Mouse (Mus musculus): Measurements from ENCODE around the gene A930033H14Rik. TPM values are rescaled to one million over a fixed set of nuclear protein-coding genes. Genes with fewer than 3 reads are reported as not detected.

A930033H14Rik gene
- polyA plus RNA-seq, 1 experiment from 2014 or later: 6.8 TPM

DNA sequence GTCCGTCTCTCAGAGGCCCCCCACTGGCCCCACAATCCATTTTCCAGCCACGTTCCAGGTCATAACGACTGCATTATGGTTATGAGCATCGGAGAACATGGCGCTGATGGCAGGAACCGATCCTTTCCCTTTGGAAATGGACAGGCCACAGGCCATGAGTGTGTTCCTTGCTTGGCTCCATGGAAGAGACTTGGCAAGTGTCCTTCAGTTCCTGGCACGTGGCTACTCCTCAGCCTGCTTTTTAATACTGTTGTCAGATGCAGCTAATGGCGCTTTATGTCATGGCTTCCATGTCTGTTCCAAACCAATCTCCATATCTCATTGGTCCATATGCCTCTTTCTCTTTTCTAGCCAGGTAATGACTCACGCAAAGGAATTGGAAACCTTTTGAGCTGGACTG, 24.9 kb upstream of the A930033H14Rik start:
- POLR2A ChIA-PET: no interaction called here
- ATAC-seq (no peak), DNase-seq (ENCODE audit: low read depth, low spot score) (no peak)
- in situ Hi-C loops (cut with MboI; ENCODE audit: low pct_unique_long_range_greater_than_20kb): no loop called here
- CTCF ChIA-PET: no interaction called here
- no peak for TF ChIP-seq CTCF (IDR thresholded peaks at IDR 0.05)
- H3K27me3 ChIP-seq: no peaks in the 10 kb centered on the region

DNA sequence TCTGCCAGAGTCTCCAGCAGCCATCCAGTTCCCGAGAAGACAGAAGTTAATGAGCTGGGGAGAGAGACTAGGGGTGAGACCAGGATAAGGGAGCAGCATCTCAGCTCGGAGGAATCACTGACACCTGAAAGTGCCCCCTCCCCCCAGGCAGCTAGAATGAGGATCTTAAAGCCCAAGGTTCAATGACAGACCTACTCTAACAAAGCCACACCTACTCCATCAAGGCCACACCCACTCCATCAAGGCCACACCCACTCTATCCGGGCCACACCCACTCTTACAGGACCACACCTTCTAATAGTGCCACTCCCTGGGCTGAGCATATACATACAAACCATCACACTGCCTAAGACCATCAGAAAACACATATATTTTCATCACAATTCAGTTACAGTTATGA, 24.3 kb upstream of the A930033H14Rik start:
- in situ Hi-C loops (cut with MboI; ENCODE audit: low pct_unique_long_range_greater_than_20kb): no loop called here
- CTCF ChIA-PET: no interaction called here
- POLR2A ChIA-PET: no interaction called here
- no peak for DNase-seq (ENCODE audit: low read depth, low spot score)
- TF ChIP-seq CTCF (IDR thresholded peaks at IDR 0.05): no peak
- no peaks in the 10 kb centered on the region for H3K27me3 ChIP-seq
- no peak for ATAC-seq

DNA sequence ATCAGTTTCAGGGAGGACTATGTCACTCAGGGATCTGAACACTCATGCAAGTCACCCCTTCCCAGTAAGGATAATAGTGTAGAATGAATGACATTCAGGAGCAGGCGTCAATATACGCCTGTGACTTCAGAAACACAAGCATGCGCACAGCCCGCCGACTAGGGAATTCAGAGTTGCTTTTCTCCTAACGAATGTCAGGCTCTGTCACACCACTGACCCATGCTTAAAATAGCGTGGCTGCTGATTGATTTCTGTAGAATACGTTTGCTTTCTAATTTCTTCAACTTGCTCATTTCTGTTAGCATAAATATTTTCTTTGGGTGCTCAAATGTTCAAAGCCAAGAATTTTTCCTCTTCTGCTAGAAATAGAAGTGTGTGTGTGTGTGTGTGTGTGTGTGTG, 13.1 kb upstream of the A930033H14Rik start:
- ChIA-PET CTCF (no interaction called here), POLR2A (no interaction called here)
- no peak for DNase-seq (ENCODE audit: low read depth, low spot score)
- H3K27me3 ChIP-seq: no peaks in the 10 kb centered on the region
- in situ Hi-C loops (cut with MboI; ENCODE audit: low pct_unique_long_range_greater_than_20kb): no loop called here
- TF ChIP-seq CTCF (IDR thresholded peaks at IDR 0.05): no peak
- no peak for ATAC-seq

DNA sequence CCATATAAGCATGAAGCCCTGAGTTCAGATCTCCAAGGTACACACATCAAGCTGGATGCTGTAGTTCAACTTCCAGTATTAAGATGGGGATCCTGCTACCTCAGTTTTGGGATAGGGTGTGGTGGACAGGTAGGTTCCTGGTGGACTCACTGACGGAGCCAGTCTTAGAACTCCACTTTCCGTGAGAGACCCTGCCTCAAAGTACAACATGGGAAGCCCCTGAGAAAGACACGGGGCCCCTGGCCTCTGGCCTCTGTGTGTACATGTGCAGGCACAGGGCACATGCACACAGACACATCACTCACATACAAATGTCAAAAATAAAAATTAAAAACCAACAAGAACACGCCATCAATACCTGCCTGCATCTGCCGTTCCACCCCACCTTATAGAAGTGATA, 12.6 kb upstream of the A930033H14Rik start:
- ChIA-PET POLR2A (no interaction called here), CTCF (no interaction called here)
- no peak for ATAC-seq
- H3K27me3 ChIP-seq: no peaks in the 10 kb centered on the region
- no peak for TF ChIP-seq CTCF (IDR thresholded peaks at IDR 0.05)
- in situ Hi-C loops (cut with MboI; ENCODE audit: low pct_unique_long_range_greater_than_20kb): no loop called here
- no peak for DNase-seq (ENCODE audit: low read depth, low spot score)

DNA sequence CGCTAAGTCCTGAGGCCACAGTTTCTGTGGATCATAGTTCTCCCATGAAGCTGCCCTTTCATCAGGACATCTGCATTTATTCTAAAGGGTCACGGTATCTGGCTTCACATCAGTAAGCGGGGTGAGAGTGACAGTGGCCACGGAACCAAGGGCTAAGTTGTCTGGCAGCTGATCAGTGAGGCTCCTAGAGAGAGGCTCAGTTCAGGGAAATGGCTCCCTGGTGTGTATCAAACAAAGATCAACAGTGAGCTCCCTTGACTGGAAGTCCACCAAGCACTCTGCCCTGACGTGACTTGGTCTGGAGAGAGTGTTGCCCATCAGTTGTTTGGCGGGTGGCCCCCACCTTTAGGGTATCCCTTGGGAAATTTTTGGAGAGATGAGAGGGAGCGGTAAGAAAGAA, 11.4 kb upstream of the A930033H14Rik start:
- ChIA-PET CTCF (no interaction called here), POLR2A (interaction anchor here (0.6 kb wide), 1 partner anchor 71 kb away, joined by 8 read pairs; no protein-coding TSS in a partner anchor)
- DNase-seq (ENCODE audit: low read depth, low spot score): no peak
- in situ Hi-C loops (cut with MboI; ENCODE audit: low pct_unique_long_range_greater_than_20kb): no loop called here
- ATAC-seq: no peak
- no peaks in the 10 kb centered on the region for H3K27me3 ChIP-seq
- TF ChIP-seq CTCF (IDR thresholded peaks at IDR 0.05): no peak

DNA sequence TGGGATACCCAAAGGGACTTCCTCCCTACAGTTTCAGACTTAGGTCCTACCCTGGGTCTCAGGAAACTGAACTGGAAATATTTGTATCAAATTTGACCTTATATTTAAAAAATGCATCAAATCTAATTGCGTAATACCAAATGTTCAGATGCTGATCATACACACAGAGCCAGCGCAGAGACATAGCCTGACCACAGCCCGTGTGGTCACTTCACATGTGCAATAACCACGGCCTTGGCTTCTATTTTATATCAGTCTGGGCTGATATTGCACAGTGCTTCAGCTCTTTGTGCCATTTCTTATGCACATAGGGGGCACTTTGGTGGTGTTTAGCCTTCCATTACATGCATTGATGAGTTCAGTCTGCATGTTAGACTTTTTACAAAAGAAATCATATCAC, 10.3 kb upstream of the A930033H14Rik start:
- in situ Hi-C loops (cut with MboI; ENCODE audit: low pct_unique_long_range_greater_than_20kb): no loop called here
- DNase-seq (ENCODE audit: low read depth, low spot score): no peak
- CTCF ChIA-PET: no interaction called here
- H3K27me3 ChIP-seq: no peaks in the 10 kb centered on the region
- no peak for TF ChIP-seq CTCF (IDR thresholded peaks at IDR 0.05)
- POLR2A ChIA-PET: no interaction called here
- no peak for ATAC-seq

DNA sequence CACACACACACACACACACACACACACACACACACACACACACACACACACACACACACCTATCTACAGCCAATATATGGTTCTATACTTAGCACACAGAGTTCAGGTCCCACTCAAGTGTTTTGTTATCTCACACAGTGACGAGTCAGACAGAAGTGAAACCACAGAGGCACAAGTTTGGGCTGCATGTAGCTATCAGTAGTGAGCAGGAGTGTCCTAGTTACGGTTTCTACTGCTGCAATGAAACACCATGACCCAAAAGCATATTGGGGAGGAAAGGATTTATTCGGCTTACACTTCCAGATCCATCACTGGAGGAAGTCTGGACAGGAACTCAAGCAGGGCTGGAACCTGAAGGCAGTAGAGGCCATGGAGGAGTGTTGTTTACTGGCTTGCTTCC, 9.1 kb upstream of the A930033H14Rik start:
- H3K27me3 ChIP-seq: no peaks in the 10 kb centered on the region
- no peak for ATAC-seq
- no peak for TF ChIP-seq CTCF (IDR thresholded peaks at IDR 0.05)
- POLR2A ChIA-PET: no interaction called here
- in situ Hi-C loops (cut with MboI; ENCODE audit: low pct_unique_long_range_greater_than_20kb): no loop called here
- CTCF ChIA-PET: no interaction called here
- no peak for DNase-seq (ENCODE audit: low read depth, low spot score)

DNA sequence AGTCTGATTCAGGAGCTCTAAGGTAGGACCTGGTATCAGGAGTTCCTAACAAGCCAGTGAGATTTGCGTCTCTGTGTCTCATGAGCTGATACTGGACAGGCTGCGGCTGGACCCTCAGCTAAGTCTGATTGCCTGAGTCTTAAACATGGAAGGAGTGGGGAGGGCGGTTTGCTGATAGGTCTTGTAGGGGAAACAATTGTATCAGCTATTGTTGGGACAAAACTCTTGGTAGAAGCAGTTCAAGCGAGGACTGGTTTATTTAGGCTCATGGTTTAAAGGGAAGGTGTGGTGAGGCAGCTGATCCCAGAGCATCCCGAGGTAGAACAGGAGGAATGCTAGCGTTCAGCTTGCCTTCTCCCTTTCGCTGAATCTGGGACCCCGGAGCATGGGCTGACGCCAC, 8.2 kb upstream of the A930033H14Rik start:
- DNase-seq (ENCODE audit: low read depth, low spot score) (no peak), ATAC-seq (no peak)
- no peak for TF ChIP-seq CTCF (IDR thresholded peaks at IDR 0.05)
- in situ Hi-C loops (cut with MboI; ENCODE audit: low pct_unique_long_range_greater_than_20kb): no loop called here
- H3K27me3 ChIP-seq: no peaks in the 10 kb centered on the region
- ChIA-PET CTCF (no interaction called here), POLR2A (no interaction called here)

DNA sequence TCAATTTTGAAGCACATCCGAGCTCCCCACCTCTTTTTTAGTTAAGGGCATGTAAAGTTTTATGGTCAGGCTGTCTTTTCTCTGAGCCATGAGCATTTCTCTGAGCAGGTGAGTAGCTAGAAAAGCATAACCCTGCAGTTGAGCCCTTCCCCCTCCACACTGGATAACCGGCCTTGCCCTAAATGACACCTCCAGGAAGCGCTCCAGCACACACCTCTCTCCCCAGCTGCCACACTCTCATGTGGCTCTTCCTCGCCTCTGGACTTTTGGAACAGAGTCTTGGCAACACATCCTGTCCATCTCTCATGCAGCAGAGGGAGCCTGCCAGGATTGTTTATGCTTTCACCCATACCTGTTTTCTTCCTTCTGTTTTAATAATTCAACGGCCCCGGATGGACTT, 7.4 kb upstream of the A930033H14Rik start:
- ChIA-PET CTCF (no interaction called here), POLR2A (no interaction called here)
- TF ChIP-seq CTCF (IDR thresholded peaks at IDR 0.05): no peak
- no peak for ATAC-seq
- no peak for DNase-seq (ENCODE audit: low read depth, low spot score)
- no peaks in the 10 kb centered on the region for H3K27me3 ChIP-seq
- in situ Hi-C loops (cut with MboI; ENCODE audit: low pct_unique_long_range_greater_than_20kb): no loop called here

DNA sequence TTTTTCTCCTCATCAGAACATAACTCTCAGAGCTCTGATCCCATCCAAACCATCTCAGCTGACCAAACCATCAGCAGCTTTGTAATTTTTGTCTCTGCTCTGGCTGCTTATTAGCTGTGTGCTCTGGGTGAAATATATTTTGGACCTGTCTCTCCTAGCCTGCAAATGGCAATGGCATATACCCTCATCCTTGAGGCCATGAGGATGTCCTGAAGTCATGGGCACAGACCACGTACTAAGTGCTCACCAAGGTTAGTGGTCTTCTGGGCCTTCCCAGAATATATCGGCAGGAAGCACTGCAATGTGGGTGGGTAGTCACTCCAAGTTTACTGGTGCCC, 6.4 kb upstream of the A930033H14Rik start:
- no peak for TF ChIP-seq CTCF (IDR thresholded peaks at IDR 0.05)
- ChIA-PET CTCF (no interaction called here), POLR2A (no interaction called here)
- DNase-seq (ENCODE audit: low read depth, low spot score) (no peak), ATAC-seq (no peak)
- in situ Hi-C loops (cut with MboI; ENCODE audit: low pct_unique_long_range_greater_than_20kb): no loop called here
- no peaks in the 10 kb centered on the region for H3K27me3 ChIP-seq

DNA sequence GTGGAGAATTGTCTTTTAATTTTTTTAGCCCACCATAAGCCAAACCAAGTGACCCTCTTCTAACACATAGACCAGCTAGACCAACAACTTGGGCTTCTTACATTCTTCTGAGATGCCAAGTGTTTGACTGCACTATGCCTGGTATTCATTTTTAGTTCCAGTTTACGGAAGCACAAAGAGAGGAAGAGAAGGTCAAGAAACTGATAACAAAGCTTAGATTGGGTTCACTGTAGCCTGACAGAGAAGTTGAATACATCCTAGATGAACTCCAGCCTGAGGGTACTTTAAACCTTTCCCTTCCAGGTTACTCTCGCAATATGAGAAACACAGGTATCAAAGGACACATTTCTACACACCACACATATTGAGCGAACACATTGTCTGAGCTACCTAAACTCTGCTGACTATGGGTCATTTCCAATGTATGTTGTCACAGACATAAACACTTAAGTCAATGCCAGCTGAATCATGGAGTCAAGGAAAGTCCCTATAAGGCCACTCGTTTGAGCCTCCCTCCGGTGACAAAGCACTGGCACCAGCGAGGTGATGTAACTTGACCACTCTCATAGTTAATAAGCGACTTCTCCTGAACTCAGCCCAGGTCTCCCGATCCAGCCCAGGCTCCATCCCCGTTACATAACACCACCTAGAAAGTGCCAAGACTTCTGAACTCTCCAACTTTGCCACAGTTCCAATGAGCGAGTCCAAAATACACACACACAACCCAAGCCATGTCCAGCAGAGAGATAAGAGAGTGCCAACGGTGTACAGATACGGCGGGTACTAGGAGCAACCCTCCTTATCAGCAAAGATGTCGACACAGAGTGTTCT, 5.8 kb upstream of the A930033H14Rik start:
- in situ Hi-C loops (cut with MboI; ENCODE audit: low pct_unique_long_range_greater_than_20kb): no loop called here
- no peak for TF ChIP-seq CTCF (IDR thresholded peaks at IDR 0.05)
- no peak for DNase-seq (ENCODE audit: low read depth, low spot score)
- POLR2A ChIA-PET: no interaction called here
- H3K27me3 ChIP-seq: no peaks in the 10 kb centered on the region
- ATAC-seq: no peak
- CTCF ChIA-PET: no interaction called here

DNA sequence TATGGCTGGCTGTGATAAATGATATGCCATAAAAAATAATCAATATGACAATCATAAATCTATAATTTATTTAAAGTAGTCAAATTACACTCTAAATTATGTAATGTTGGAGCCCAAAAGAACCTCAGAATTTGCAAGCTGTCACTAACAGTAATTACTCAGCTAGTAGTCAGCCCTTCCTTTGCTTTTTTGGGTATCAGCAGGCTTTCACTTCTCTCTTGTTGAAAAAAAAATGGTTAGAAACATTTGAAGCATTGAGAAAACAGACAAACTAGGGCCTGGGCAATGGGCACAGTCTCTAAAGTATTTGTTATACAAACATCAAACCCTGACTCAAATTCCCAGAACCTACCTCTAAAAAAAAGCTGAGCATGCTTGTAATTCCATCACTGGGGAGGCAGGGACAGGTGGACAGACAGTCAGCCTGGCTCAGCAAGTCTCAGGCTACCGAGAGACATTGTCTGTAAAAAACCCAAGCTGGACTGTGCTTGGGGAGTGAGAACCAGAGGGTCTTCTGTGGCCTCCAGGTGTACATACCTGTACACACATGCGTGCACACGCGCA, 4.3 kb upstream of the A930033H14Rik start:
- in situ Hi-C loops (cut with MboI; ENCODE audit: low pct_unique_long_range_greater_than_20kb): no loop called here
- ChIA-PET POLR2A (no interaction called here), CTCF (interaction anchor here (1.6 kb wide), 1 partner anchor 19 kb away, joined by 3 read pairs; no protein-coding TSS in a partner anchor)
- no peak for TF ChIP-seq CTCF (IDR thresholded peaks at IDR 0.05)
- DNase-seq (ENCODE audit: low read depth, low spot score) (no peak), ATAC-seq (no peak)
- no peaks in the 10 kb centered on the region for H3K27me3 ChIP-seq
